Mouse (Mus musculus): ENCODE measurements around the gene Pgm1. TPM values are rescaled to one million over a fixed set of nuclear protein-coding genes. Genes with fewer than 3 reads are reported as not detected.

The Pgm1 gene
- total RNA-seq, 4 experiments from 2014 or later = 1,246 to 1,471 (median 1,386) TPM

- no peak for DNase-seq (ENCODE audit: low spot score in 2 of 2)
These were observed 81.7 kb downstream of the Pgm1 start for GRCm38 (mm10) chr4:100010916-100011315.

GRCm38 (mm10) chr4:100011563-100011962 is 82.3 kb downstream of the Pgm1 start:
- DNase-seq (ENCODE audit: low spot score in 2 of 2) = peak in 1 of 2 experiments; percentile 28

GRCm38 (mm10) chr4:100012361-100013035 is 83.3 kb downstream of the Pgm1 start:
- DNase-seq (ENCODE audit: low spot score in 2 of 2) = no peak

- no peak for DNase-seq (ENCODE audit: low spot score in 2 of 2)
These were observed 98.6 kb downstream of the Pgm1 start for GRCm38 (mm10) chr4:100027773-100028172.

- peak; percentile 41 to 44 for DNase-seq (ENCODE audit: low spot score in 2 of 2)
These were observed 99.4 kb downstream of the Pgm1 start for GRCm38 (mm10) chr4:100028641-100029040.

- no peak for DNase-seq (ENCODE audit: low spot score in 2 of 2)
These were observed 102.1 kb downstream of the Pgm1 start for GRCm38 (mm10) chr4:100031270-100031669.

GRCm38 (mm10) chr4:100032608-100033007 is 103.4 kb downstream of the Pgm1 start:
- DNase-seq (ENCODE audit: low spot score in 2 of 2) = no peak

GRCm38 (mm10) chr4:100033944-100034343 is 104.7 kb downstream of the Pgm1 start:
- DNase-seq (ENCODE audit: low spot score in 2 of 2) = no peak

- no peak for DNase-seq (ENCODE audit: low spot score in 2 of 2)
These were observed 105.8 kb downstream of the Pgm1 start for GRCm38 (mm10) chr4:100034971-100035370.

- no peak for DNase-seq (ENCODE audit: low spot score in 2 of 2)
These were observed 106.8 kb downstream of the Pgm1 start for GRCm38 (mm10) chr4:100035919-100036554.

Other genes starting within 250 kb of the Pgm1 start
- 1 to 10 TPM; 4.3 to 8.4 (median 6.1) TPM for gene Alg6, start 213.8 kb upstream of the Pgm1 start, total RNA-seq (2022)
- gene Efcab7, start 100.2 kb upstream of the Pgm1 start, total RNA-seq (2022) = 1 to 10 TPM in 3 of 4 experiments, under 1 TPM in 1; 0.34 to 2.0 (median 1.5) TPM
- 1 to 10 TPM; 3.4 to 7.5 (median 5.4) TPM for gene Itgb3bp, start 399 bp downstream of the Pgm1 start, total RNA-seq (2022)
- under 1 TPM; 0.52 to 0.83 (median 0.64) TPM for gene Ror1, start 166.4 kb downstream of the Pgm1 start, total RNA-seq (2022)